Mouse (Mus musculus): ENCODE results near the gene Tex37. TPM values are rescaled to one million over a fixed set of nuclear protein-coding genes. Genes with fewer than 3 reads are reported as not detected.
A peak's percentile ranks its signal among the peaks of the same experiment; 100 is the strongest.

The Tex37 gene
- polyA plus RNA-seq, 1 experiment from 2014 or later = not detected

DNA sequence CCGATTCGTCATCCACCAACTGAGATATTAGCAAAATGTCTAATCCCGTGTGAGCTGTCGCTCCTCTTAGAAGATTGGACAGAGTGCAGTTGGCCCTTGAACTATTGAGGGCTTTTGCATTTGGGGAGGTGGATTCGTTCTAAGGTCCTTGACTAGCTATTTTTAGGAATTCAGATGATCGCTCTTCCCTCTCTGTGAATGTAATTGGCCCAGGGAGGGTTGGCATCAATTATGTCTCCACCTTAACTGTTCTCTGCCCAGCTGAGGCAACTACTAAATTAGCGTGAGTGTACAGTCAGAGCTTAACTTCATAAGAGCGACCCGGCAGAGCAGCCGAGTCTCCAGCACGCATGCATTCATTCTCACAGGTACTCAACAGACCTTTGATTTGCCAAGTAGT, 30.7 kb downstream of the Tex37 start:
- Histone ChIP-seq H3K27ac (replicated peaks in 1 of 2; ENCODE audit: control insufficient read depth in 1 of 2, insufficient read depth in 1 of 2, low read depth in 2 of 2, low read length in 2 of 2) (peak overlapping the region in 1 of 2 experiments; percentile 20; a peak in 1 of 4 replicates), H3K4me2 (ENCODE audit: low read length) (peak overlapping the region; percentile 41), H3K9me3 (ENCODE audit: control insufficient read depth, low read length) (no peaks in the 10 kb centered on the region), H3K4me3 (ENCODE audit: control insufficient read depth in 1 of 2, insufficient read depth in 1 of 2, low read depth in 1 of 2, low read length in 2 of 2) (no peak overlapping the region), H3K27me3 (ENCODE audit: control insufficient read depth, insufficient read depth, low read length) (no peaks in the 10 kb centered on the region), H3K36me3 (ENCODE audit: control insufficient read depth, insufficient read depth, low read length) (peaks cover 94% of the 10 kb centered on the region), H3K9ac (ENCODE audit: low read length) (no peak overlapping the region), H3K4me1 (ENCODE audit: control insufficient read depth in 2 of 2, insufficient read depth in 2 of 2, low read length in 2 of 2) (peaks cover 0 to 5% of the 10 kb centered on the region in 2 experiments; a peak in 2 of 4 replicates)
- WGBS = 50% methylated on average over 11 of the region's 11 CpGs
- no peak for ATAC-seq (ENCODE audit: insufficient number of reproducible peaks, insufficient read depth, low FRiP score, low read depth)

DNA sequence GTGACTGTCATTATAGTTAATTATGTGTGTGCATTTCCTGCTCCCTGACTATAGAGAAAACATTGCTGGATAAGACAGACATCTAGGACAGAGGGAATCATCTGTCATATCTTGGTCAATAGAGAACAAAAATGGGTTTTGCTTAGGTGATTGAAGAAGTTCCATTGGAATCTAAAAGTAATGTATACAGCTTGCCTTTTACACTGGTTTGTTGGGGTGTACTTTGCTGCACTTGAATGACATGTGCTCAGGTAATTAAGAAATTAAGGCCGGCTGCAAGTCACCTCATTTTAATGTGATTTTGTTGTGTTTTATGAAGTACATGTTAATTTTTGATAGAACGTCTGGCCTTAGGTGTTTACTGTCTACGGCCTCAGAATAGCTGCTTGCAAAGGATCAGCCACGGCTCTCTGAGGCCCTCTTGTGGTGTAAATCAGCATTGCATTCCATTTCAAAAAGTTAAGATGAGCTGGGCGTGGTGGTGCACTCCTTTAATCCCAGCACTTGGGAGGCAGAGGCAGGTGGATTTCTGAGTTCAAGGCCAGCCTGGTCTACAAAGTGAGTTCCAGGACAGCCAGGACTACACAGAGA, 37.9 kb downstream of the Tex37 start:
- 13% methylated on average over 5 of the region's 5 CpGs for WGBS
- Histone ChIP-seq H3K9me3 (ENCODE audit: control insufficient read depth, low read length) (no peaks in the 10 kb centered on the region), H3K36me3 (ENCODE audit: control insufficient read depth, insufficient read depth, low read length) (peaks cover 72% of the 10 kb centered on the region), H3K27ac (replicated peaks in 1 of 2; ENCODE audit: control insufficient read depth in 1 of 2, insufficient read depth in 1 of 2, low read depth in 2 of 2, low read length in 2 of 2) (no peak overlapping the region), H3K4me3 (ENCODE audit: control insufficient read depth in 1 of 2, insufficient read depth in 1 of 2, low read depth in 1 of 2, low read length in 2 of 2) (no peak overlapping the region), H3K4me1 (ENCODE audit: control insufficient read depth in 2 of 2, insufficient read depth in 2 of 2, low read length in 2 of 2) (no peaks in the 10 kb centered on the region), H3K4me2 (ENCODE audit: low read length) (no peak overlapping the region), H3K9ac (ENCODE audit: low read length) (no peak overlapping the region), H3K27me3 (ENCODE audit: control insufficient read depth, insufficient read depth, low read length) (no peaks in the 10 kb centered on the region)
- no peak for ATAC-seq (ENCODE audit: insufficient number of reproducible peaks, insufficient read depth, low FRiP score, low read depth)

DNA sequence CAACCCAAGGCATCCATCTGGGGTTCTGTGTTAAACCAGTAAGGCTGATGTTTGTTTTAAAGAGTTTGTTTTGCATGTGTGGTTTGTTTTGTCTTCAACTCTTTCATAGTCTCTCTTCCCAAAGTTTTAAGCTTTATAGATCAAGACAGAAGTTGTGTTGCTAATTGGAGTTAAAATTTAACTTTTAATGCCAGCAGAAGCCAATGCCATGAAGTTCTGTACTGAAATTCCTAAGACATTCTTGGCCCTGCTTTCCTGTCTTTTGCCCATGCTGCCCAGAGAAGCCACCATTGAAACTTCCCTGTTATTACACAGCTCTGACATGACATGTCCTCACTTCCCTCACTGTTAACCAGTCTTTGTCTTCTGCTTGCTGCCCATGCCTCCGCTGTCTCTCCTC, 43.7 kb downstream of the Tex37 start:
- no peak overlapping the region for H3K27ac ChIP-seq (replicated peaks in 1 of 2; ENCODE audit: control insufficient read depth in 1 of 2, insufficient read depth in 1 of 2, low read depth in 2 of 2, low read length in 2 of 2)
- H3K4me3 ChIP-seq (ENCODE audit: control insufficient read depth in 1 of 2, insufficient read depth in 1 of 2, low read depth in 1 of 2, low read length in 2 of 2) = no peak overlapping the region
- peaks cover 26% of the 10 kb centered on the region for H3K36me3 ChIP-seq (ENCODE audit: control insufficient read depth, insufficient read depth, low read length)
- no peak for ATAC-seq (ENCODE audit: insufficient number of reproducible peaks, insufficient read depth, low FRiP score, low read depth)
- peaks cover 4 to 20% of the 10 kb centered on the region in 2 experiments for H3K4me1 ChIP-seq (ENCODE audit: control insufficient read depth in 2 of 2, insufficient read depth in 2 of 2, low read length in 2 of 2)
- no peak overlapping the region for H3K9ac ChIP-seq (ENCODE audit: low read length)
- H3K4me2 ChIP-seq (ENCODE audit: low read length) = no peak overlapping the region
- no peaks in the 10 kb centered on the region for H3K27me3 ChIP-seq (ENCODE audit: control insufficient read depth, insufficient read depth, low read length)
- H3K9me3 ChIP-seq (ENCODE audit: control insufficient read depth, low read length) = no peaks in the 10 kb centered on the region
- WGBS = 96% methylated on average over 1 of the region's 1 CpGs

DNA sequence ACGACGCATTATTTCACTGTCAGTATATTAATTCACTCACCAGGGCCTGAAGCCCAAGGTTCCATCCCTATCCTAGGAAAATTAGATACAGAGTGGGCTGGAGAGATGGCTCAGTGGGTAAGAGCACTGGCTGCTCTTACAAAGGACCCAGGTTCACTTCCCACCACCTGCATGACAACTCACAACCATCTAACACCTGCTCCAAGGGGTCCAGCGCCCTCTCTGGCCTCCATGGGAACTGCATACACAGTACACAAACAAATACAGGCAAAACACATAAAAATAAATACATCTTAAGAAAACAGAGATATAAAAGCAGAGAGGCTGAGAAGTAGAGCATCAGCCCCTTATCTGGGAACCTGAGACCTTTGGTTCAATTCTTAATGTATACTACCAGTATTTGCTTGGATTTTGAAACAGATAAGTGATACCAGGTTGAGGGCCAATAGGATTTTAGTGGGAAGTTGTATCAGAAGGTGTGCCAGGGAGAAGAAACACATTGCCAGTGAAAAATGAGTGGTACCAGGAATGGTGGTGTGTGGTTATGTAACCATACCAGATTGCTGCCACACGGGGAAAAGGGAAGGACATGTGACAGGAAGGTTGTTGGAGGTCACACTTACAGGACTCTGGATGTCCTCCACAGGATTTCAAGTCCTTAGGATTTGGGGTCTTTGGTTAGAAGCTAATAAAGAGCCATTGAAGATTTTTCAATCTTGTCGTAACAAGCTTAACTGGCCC, 44.5 kb downstream of the Tex37 start:
- Histone ChIP-seq H3K4me3 (ENCODE audit: control insufficient read depth in 1 of 2, insufficient read depth in 1 of 2, low read depth in 1 of 2, low read length in 2 of 2) (no peak overlapping the region), H3K9me3 (ENCODE audit: control insufficient read depth, low read length) (no peaks in the 10 kb centered on the region), H3K27ac (replicated peaks in 1 of 2; ENCODE audit: control insufficient read depth in 1 of 2, insufficient read depth in 1 of 2, low read depth in 2 of 2, low read length in 2 of 2) (no peak overlapping the region), H3K36me3 (ENCODE audit: control insufficient read depth, insufficient read depth, low read length) (peaks cover 18% of the 10 kb centered on the region), H3K9ac (ENCODE audit: low read length) (no peak overlapping the region), H3K27me3 (ENCODE audit: control insufficient read depth, insufficient read depth, low read length) (no peaks in the 10 kb centered on the region), H3K4me2 (ENCODE audit: low read length) (no peak overlapping the region), H3K4me1 (ENCODE audit: control insufficient read depth in 2 of 2, insufficient read depth in 2 of 2, low read length in 2 of 2) (peaks cover 4 to 20% of the 10 kb centered on the region in 2 experiments)
- ATAC-seq (ENCODE audit: insufficient number of reproducible peaks, insufficient read depth, low FRiP score, low read depth) = no peak
- WGBS = 70% methylated on average over 5 of the region's 5 CpGs

DNA sequence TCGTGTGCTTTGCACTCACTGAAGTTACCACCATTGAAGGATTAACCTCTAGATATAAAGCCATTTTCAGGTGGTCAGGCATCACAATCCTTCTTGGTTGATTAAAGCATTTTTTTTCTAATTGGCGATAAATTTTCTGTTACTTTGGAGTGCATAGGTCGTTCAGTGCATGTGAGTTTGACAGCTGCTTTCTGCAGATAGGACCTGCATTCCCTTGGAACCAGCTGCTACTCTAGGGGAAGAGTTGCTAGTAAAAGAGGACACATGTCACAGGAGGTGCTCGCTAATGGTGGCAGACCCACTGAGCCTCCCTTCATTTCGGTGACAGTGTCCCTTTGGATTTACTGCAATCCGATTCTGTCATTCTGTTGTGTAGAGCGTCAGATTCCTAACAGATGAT, 46.2 kb downstream of the Tex37 start:
- peaks cover 8% of the 10 kb centered on the region; the same call in 1 of the 2 replicates for H3K36me3 ChIP-seq (ENCODE audit: control insufficient read depth, insufficient read depth, low read length)
- peak overlapping the region; percentile 25 to 44; a peak in 2 of 4 replicates for H3K27ac ChIP-seq (replicated peaks in 1 of 2; ENCODE audit: control insufficient read depth in 1 of 2, insufficient read depth in 1 of 2, low read depth in 2 of 2, low read length in 2 of 2)
- H3K4me3 ChIP-seq (ENCODE audit: control insufficient read depth in 1 of 2, insufficient read depth in 1 of 2, low read depth in 1 of 2, low read length in 2 of 2) = no peak overlapping the region
- H3K9ac ChIP-seq (ENCODE audit: low read length) = peak overlapping the region; percentile 25; the same call in 1 of the 2 replicates
- no peak for ATAC-seq (ENCODE audit: insufficient number of reproducible peaks, insufficient read depth, low FRiP score, low read depth)
- peaks cover 4 to 20% of the 10 kb centered on the region in 2 experiments for H3K4me1 ChIP-seq (ENCODE audit: control insufficient read depth in 2 of 2, insufficient read depth in 2 of 2, low read length in 2 of 2)
- H3K4me2 ChIP-seq (ENCODE audit: low read length) = peak overlapping the region; percentile 43; the same call in 1 of the 2 replicates
- H3K9me3 ChIP-seq (ENCODE audit: control insufficient read depth, low read length) = no peaks in the 10 kb centered on the region
- H3K27me3 ChIP-seq (ENCODE audit: control insufficient read depth, insufficient read depth, low read length) = no peaks in the 10 kb centered on the region
- 66% methylated on average over 7 of the region's 7 CpGs for WGBS

DNA sequence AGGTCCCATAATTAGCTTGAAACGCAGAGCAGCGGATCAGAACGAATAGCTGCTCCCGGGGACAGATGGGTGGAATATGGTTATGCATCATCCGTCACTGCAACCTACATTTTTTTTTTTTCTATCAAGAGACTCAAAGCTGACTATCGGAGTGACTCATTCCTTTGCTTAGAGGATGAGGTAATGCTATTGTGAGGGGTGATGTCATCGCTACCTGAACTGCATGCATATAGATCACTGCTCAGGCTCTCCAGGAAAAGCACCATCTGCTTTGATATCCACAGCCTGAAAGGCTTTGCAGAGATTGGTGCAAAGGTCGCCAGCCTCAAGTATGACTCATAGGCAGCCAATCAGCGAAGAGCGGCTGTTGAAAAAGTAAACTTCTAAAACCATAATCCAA, 46.6 kb downstream of the Tex37 start:
- Histone ChIP-seq H3K27ac (replicated peaks in 1 of 2; ENCODE audit: control insufficient read depth in 1 of 2, insufficient read depth in 1 of 2, low read depth in 2 of 2, low read length in 2 of 2) (peak overlapping the region; percentile 15 to 44; a peak in 2 of 4 replicates), H3K27me3 (ENCODE audit: control insufficient read depth, insufficient read depth, low read length) (no peaks in the 10 kb centered on the region), H3K4me3 (ENCODE audit: control insufficient read depth in 1 of 2, insufficient read depth in 1 of 2, low read depth in 1 of 2, low read length in 2 of 2) (no peak overlapping the region), H3K9me3 (ENCODE audit: control insufficient read depth, low read length) (no peaks in the 10 kb centered on the region), H3K4me1 (ENCODE audit: control insufficient read depth in 2 of 2, insufficient read depth in 2 of 2, low read length in 2 of 2) (peaks cover 4 to 20% of the 10 kb centered on the region in 2 experiments), H3K4me2 (ENCODE audit: low read length) (peak overlapping the region; percentile 43), H3K9ac (ENCODE audit: low read length) (0 out of 2 replicates have a peak overlapping the region, but pooled peaks have one; percentile 3), H3K36me3 (ENCODE audit: control insufficient read depth, insufficient read depth, low read length) (peaks cover 6% of the 10 kb centered on the region; the same call in 1 of the 2 replicates)
- 0 out of 2 replicates have a peak, but pooled peaks have one; percentile 68 for ATAC-seq (ENCODE audit: insufficient number of reproducible peaks, insufficient read depth, low FRiP score, low read depth)
- WGBS = 36% methylated on average over 10 of the region's 10 CpGs

DNA sequence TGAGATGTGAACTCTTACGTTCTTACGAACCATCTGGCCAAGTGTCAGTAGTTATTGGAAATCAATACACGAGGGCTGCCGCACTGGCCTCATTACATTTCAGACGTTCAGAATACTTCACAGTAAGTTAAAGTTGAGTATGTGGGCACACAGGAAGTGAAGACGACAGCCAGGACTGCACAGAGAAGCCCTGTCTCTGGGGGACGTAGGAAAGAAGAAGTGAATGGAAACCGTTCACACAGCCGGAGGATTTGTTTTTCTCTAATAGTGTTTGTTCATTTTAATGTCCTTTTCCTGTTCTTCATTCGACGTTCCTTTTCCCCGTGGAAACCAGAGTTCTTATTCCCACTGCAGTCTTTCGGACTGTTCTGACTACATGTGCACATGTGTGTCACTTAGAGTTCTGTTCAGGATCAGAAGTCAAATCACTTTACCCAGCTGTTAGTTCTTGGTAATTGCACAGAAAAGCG, 47.2 kb downstream of the Tex37 start:
- Histone ChIP-seq H3K27ac (replicated peaks in 1 of 2; ENCODE audit: control insufficient read depth in 1 of 2, insufficient read depth in 1 of 2, low read depth in 2 of 2, low read length in 2 of 2) (peak overlapping the region in 1 of 2 experiments; percentile 15; a peak in 3 of 4 replicates), H3K27me3 (ENCODE audit: control insufficient read depth, insufficient read depth, low read length) (no peaks in the 10 kb centered on the region), H3K36me3 (ENCODE audit: control insufficient read depth, insufficient read depth, low read length) (peaks cover under 1% of the 10 kb centered on the region; the same call in 1 of the 2 replicates), H3K4me3 (ENCODE audit: control insufficient read depth in 1 of 2, insufficient read depth in 1 of 2, low read depth in 1 of 2, low read length in 2 of 2) (no peak overlapping the region), H3K4me2 (ENCODE audit: low read length) (peak overlapping the region; percentile 43), H3K9ac (ENCODE audit: low read length) (0 out of 2 replicates have a peak overlapping the region, but pooled peaks have one; percentile 3), H3K9me3 (ENCODE audit: control insufficient read depth, low read length) (no peaks in the 10 kb centered on the region), H3K4me1 (ENCODE audit: control insufficient read depth in 2 of 2, insufficient read depth in 2 of 2, low read length in 2 of 2) (peaks cover 4 to 20% of the 10 kb centered on the region in 2 experiments)
- 63% methylated on average over 14 of the region's 14 CpGs for WGBS
- ATAC-seq (ENCODE audit: insufficient number of reproducible peaks, insufficient read depth, low FRiP score, low read depth) = no peak
